Mouse (Mus musculus): ENCODE data around the gene Grk3.
A peak's percentile ranks its signal among the peaks of the same experiment; 100 is the strongest.

The Grk3 gene

DNA sequence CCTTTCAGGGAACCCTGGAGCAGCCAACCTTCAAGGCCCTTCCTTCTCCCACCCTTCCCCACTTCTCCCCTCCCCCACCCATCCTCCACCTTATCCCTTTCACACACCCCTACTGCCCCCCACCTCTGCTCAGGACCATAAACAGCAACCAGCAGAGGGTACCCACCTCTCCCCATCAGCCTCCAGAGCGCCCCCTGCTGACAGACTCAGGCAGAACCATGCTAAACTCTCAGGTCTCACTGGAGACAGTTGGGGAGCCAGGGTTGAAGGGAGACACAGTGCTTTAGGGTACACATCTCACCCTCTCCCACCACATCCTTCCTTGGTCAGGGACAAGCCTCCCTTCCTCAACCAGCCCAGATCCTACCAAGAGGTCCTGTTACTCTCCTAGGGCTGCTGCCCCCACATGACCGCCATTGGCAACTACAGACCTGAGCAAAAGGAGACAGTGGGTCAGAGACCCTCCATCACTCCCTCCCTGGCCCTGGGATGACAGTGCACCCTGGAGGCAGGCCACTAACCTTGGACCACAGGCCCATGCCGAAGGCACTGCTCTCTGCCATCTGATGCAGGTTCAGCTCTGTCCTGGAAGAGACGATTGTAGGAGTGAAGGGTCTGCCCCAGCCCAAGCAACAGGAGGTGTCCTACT, 150.7 kb downstream of the Grk3 start:
- DNase-seq = peak; percentile 75

All from right cerebral cortex, postnatal 4 days (tissue).